Mouse (Mus musculus) brown adipose tissue, adult 24 weeks (tissue): ENCODE measurements around the gene Gm20538. TPM values are rescaled to one million over a fixed set of nuclear protein-coding genes. Genes with fewer than 3 reads are reported as not detected.

Experiments
- H3K27ac ChIP-seq: fragments of 200-500 bp; replicated peaks from 2 replicates; pipeline ENCODE4 v1.5.1; 2012; ENCODE audit warnings: low read depth, mild to moderate bottlenecking, low read length
- H3K4me1 ChIP-seq: fragments of 200-500 bp; 2 replicates; pipeline ENCODE4 v1.6.1; 2012; ENCODE audit warnings: low read length, mixed read lengths; ENCODE audit not compliant: control insufficient read depth, insufficient read depth, insufficient read length
- H3K4me3 ChIP-seq: fragments of 200-500 bp; 2 replicates; pipeline ENCODE4 v1.5.1; 2012; ENCODE audit warnings: low read depth, mild to moderate bottlenecking, low read length, moderate library complexity; ENCODE audit not compliant: insufficient read depth
- polyA plus RNA-seq: library from polyadenylated mRNA; stranded (reverse); fragments of >200 nt; gene quantifications from 2 replicates; pipeline ENCODE4 v1.2.4, GENCODE M21; 2012; ENCODE audit not compliant: missing spikeins, insufficient read depth, insufficient read length

Gm20538 gene
- polyA plus RNA-seq, 1 experiment: not detected

DNA sequence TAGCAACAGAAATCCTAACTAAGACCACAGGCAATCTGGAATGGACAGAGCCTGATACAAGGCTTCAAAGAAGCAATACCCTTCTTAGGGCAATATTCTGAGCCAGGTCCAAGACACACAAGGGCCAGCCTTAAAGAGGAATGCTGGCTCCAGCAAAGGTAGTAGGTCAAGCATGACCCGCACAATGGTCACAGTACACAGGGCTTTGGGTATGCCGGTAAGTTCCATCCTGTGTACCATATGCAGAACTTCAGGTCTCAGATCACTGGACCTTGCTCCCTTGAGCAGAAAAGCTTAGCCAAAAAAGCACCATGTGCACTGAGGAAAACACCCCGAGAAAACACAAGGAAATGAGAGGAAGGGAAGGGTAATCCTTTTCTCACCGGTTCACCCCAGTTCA, 655 bp upstream of the Gm20538 start:
- peak overlapping the region; percentile 35 for H3K4me3 ChIP-seq
- H3K27ac ChIP-seq: peak overlapping the region; percentile 28; the same call in 1 of the 2 replicates
- peaks cover 7% of the 10 kb centered on the region for H3K4me1 ChIP-seq

DNA sequence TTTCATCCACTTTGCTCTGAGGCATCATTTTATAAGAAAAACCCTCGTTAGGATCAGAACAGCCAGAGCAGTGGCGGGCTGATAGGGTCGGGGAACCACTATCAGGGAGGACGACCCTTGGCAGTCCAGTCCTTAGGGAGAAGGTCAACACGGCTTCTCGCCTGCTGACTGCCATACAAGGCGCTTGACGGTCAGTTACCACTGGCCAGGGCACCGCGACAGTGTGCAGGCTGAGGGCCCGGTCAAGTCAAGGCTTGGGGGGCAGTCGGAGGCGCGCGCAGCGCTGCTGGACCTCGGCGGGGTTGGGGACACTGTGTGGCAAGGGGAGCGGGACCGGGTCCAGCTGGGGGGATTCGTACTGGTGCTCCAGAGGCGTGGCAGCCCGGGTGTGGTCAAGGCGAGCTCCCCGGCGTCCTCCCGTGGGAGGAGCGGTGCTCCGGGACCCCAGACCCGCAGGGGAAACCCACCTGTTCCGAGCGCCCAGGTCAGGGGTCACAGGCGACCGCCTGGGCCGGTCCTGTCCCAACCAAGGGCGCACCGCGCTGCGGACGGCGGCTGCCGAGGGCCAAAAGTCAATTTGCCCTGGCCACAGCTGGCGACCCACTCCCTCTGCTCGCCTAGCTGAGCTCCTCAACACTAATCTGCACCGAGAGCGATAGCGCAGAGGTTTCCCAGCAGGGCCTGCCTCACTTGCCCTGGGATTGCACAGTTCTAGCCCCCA, 7.2 kb downstream of the Gm20538 start, which contains the start of gene Sec31b:
Gene Sec31b (minus strand): TSS at position 544 of the 721 bp plus-strand sequence.
- H3K4me3 ChIP-seq: peak within 1 kb of the TSS; percentile 80
- H3K27ac ChIP-seq: peak within 1 kb of the TSS; percentile 86
- no peaks in the 10 kb centered on the region for H3K4me1 ChIP-seq

DNA sequence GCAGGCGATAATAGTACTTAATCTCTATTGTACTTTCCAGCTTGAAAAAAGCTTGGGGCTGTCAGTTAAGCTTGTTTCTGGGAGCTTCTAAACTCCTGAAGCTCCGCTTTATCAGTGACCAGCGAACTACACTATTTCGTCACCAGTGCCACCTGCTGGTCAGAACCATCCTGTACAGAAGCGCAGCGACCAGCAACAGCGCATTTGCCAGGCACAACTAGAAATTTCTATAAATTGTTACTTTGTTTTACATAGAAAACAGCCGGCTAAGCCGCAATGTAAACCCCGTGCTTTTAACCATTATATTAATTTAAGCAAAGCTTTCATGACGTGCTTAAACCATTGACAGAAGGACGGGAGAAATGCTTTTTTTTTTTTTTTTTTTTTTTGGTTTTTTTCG, 7.9 kb downstream of the Gm20538 start:
- 0 out of 2 replicates have a peak overlapping the region, but pooled peaks have one; percentile 80 for H3K4me3 ChIP-seq
- no peaks in the 10 kb centered on the region for H3K4me1 ChIP-seq
- H3K27ac ChIP-seq: no peak overlapping the region

DNA sequence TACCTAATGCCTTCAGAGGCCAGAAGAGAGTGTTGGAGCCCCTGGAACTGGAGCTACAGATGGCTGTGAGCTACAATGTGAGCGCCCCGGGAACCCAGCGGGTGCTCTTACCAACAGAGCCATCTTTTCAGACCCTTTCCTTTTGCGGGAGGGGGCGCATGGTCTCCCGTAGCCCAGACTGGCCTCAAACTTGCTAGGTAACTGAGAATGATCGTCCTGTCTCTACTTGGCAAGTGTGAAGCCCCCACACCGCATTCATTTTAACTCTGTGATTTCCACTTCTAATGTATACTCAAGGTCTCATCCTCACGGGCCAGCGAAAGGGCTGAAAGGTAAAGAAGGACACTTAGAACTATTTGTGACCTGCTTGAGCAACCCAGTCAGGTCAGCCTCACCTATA, 8.3 kb downstream of the Gm20538 start:
- Histone ChIP-seq H3K27ac (no peak overlapping the region), H3K4me3 (no peak overlapping the region), H3K4me1 (no peaks in the 10 kb centered on the region)

DNA sequence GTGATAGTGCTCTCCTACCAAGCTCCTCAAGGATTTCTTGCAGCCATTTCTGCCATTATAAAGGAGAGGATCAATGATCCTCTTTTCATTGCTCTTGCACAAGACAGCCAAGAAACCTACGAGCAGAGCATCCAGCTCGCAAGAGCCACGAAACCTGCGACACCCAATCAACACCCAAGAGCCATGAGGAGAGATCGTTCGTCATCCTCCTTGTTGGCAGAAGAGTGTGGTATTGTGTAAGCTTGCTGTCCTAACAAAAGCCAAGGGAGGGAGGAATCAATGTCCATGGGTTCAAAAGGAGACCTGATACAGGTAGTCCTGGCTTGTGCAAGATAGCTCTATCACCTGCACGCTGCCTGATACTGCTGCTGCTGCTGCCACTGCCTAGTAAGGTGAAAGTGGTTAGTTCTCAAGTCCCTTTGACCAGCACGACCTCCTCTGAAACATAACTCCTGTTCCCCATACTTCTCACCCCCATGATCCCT, 9.9 kb downstream of the Gm20538 start:
- H3K4me3 ChIP-seq: no peak overlapping the region
- H3K4me1 ChIP-seq: no peaks in the 10 kb centered on the region
- H3K27ac ChIP-seq: no peak overlapping the region

DNA sequence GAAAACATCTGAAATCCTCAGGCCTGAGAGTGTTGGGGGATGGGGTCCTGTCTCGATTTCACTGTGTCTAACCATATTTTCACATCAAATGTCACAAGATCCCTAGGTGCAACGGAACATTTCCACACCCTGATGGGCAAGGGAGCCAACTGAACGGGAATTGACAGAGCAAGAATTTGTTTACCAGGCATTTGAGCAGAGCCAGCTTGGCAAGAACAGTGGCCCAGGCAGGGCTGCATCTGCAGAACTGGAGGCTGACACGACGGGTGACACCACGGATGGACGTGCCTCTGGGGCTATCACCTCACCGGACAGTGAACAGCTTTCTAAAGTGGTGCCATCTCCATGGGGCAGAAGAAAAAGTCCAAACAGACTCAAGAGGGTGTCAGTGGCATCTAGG, 15.2 kb downstream of the Gm20538 start:
- H3K27ac ChIP-seq: no peak overlapping the region
- H3K4me1 ChIP-seq: no peaks in the 10 kb centered on the region
- no peak overlapping the region for H3K4me3 ChIP-seq

DNA sequence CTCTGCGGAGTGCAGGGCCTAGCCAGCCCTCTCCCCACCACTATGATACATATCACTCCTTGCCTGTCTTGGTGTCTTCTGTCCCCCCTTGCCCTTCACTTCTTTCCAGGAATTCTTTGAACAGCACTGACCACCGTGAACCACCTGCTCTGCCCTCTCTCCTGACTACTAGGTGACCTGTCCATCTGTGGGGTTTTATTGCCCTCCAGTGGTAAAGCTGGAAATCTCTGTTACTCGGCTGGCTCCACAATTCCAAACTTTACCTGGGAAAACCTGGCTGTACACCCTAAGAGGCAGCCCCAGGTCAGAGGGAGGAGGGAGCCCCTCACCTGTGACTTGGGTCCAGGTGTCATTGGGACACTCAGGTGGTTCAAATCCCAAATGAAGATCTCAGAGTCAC, 17.3 kb downstream of the Gm20538 start:
- Histone ChIP-seq H3K27ac (no peak overlapping the region), H3K4me3 (no peak overlapping the region), H3K4me1 (no peaks in the 10 kb centered on the region)

DNA sequence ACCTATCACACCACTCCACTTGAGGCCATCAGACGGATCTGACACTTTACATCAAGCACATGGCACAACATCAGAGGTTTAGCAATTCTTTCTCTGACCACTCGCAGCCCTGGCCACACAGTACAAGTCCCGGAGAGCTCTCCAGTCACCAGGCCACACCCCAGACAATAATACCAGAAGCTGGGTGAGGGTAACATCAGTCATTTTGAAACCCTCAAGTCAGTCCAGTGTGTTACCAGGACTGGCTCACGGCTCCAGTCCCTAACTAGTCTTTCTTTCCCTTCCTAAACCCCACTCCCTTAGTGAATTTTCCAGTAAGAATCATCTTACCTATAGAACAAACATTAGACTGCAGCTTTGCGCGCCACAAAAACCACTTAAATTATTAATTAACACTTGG, 22.6 kb downstream of the Gm20538 start:
- Histone ChIP-seq H3K4me1 (no peaks in the 10 kb centered on the region), H3K27ac (no peak overlapping the region), H3K4me3 (no peak overlapping the region)

DNA sequence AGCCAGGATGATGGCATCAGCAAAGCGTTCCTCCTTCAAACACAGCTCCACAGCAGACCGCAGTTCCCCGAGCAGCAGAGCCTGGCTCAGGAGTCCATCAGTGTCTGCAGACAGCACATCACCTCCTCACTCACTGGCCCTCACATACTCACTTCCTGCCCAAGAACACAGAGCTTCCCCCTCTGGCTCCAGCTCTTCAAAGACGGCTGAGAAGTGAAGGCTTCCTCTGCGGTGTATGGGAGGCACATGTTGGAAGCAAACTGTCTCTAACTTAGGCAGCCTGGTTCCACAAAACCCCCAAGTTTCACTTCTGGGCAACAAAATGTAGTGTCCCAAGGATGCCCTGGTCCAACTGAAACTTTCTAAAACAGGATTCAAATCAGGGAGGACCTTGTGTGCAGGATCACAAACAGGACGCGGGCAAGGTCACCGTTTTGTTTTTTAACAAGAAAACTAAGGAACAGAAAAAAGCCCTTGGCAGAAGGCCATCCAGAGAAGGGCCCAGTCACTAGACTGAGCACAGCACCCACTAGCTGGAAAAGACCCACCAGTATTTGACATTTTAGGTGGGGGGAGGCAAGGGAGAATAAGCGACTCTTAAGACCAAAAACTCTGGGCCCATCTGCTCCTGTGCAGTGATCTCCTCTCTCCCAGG, 27.0 kb downstream of the Gm20538 start:
- no peaks in the 10 kb centered on the region for H3K4me1 ChIP-seq
- no peak overlapping the region for H3K27ac ChIP-seq
- H3K4me3 ChIP-seq: no peak overlapping the region

DNA sequence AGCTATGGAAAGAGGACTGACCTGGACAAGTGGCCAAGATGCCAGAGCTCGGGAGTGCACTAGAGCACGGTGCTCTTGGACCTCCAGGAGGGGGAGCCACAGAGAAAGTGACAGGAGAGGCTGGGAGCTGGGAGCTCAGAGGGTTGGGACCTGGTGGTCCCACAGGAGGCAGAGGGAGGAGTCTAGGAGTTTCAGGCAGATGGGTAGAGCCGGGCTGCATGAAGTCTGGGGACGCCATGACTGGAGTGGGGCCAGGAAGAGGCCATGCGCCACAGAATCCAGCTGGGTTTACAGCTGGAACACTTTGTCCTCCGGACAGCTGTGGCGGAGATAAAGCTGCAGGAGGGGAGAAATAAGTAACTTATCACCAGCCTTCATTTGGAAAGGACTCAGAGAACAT, 33.5 kb downstream of the Gm20538 start:
- Histone ChIP-seq H3K4me1 (no peaks in the 10 kb centered on the region), H3K4me3 (no peak overlapping the region), H3K27ac (no peak overlapping the region)

DNA sequence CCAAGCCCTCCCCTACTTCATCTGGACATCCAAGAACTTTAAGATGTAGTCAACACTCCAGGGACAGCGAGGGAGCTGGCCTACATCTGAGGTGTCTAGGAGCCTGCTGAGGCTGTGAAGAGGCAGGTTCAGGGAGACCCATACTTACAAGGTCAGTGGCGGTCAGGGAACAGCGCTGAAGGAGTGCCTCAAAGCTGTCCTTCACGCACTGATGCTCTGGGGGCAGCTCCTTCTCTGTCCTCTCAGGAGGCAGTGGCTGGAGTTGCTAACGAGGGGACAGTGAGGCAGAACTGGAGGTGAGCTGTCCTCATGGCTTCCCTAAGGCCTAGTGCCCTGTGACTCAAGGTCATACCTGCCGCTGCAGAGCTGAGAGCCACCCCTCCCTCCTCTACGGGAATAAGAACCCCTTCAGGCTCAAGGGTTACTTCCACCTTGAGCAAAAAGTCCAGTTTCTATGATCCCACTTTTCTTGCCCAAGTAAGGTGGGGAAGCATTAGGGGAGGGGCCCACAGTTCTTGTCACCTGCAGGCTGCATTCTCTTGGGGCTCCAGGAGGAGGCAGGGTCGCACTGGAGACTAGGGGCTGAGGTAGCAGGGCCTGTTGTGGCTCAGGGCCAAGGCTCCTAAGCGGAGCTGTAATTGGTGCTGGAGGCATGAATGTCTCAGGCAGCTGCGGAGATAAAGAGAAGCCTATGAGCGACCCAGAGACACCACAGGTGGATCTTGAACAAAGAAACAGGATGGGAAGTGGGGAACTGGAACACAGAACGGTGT, 34.4 kb downstream of the Gm20538 start:
- Histone ChIP-seq H3K4me1 (no peaks in the 10 kb centered on the region), H3K27ac (no peak overlapping the region), H3K4me3 (no peak overlapping the region)

DNA sequence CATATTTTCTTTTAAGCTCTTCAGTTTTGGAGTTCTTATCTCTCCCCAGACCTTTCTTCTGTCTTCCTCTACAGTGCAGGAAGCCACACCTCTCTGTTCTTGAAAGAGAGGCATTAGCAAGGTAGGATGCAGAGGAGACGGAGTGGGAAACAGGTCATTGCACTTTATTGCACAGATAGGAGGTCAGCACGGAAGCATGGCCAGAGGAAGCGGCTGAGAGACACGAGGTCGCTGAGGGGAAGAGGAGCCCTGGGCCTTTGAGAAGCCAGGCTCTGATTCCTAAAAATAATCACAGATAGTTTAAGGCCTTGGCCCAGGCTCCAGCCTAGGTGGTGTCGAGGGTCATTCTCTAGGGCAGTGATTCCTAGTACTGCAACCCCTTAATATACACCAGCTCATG, 36.9 kb downstream of the Gm20538 start:
- Histone ChIP-seq H3K27ac (no peak overlapping the region), H3K4me3 (no peak overlapping the region), H3K4me1 (no peaks in the 10 kb centered on the region)

DNA sequence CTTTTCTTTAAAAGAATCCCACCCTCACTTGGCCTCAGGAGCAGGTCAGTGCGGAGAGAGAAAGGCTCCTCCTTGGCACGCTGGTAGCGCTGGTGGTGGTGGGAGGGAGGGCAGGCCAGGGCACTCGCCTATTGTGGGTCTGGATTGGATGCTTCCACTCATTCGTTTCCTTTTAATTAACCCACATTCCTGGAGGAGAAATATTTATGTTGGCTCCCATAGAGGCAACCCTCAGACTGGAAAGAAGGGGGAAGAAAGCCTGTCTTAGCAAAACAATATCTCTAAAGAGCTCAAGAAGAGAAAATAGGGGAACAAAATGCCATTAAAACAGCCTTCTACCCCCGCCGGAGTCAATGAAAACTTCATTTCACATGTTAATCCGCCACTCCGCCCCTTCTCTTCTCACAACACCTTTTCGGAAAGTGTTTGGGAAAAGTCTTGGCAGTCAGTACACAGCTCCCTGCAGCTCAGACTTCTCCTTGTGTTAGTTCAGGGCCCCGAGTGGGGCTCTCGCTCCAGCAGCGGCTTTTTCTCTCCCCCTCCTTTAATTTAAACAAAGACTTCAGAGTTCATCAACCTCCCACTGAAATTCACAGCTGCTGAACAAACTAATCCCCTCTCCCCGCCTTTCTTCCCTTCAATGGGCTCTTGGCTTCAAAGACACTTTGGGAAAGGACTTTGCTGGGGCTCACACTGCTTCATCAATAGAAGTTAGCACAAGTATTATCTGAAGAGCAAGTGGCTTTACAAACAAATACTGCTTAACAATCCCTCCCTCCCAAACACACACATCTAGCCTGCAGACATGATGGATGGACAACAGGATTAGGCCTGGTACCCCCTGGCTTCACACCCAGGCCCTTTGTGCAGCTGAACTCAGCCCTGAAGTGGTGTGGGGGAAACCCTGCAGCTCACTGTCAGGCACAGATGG, 37.8 kb downstream of the Gm20538 start:
- Histone ChIP-seq H3K4me3 (no peak overlapping the region), H3K4me1 (no peaks in the 10 kb centered on the region), H3K27ac (no peak overlapping the region)

DNA sequence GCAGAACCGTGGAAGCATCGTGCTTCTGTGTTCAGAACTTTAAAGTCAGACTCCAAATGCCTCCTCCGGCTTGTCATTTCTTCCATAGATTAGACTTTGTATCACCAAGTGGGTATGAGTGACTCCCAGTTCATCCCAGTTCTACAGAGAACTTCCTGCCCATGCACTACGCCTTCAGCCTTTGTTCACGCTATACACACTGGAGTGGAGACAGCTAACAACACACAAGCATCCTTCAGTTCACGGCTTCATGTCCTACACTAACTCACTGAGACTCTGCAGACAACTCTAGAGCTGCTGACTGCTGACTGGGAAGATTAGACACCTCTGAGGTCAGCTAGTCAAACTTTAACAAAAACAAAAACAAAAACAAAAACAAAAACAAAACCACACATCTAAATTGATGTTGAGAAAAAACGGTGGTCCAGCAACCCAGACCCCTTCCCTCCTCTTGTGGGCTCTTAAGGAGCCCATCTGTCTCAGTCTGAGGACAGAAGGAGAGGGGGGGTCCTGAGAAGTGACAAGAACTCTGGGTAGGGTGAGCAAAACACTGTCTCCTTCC, 38.6 kb downstream of the Gm20538 start:
- Histone ChIP-seq H3K4me1 (no peaks in the 10 kb centered on the region), H3K27ac (no peak overlapping the region), H3K4me3 (no peak overlapping the region)
